Mouse (Mus musculus): ENCODE measurements around the gene Trmt10c.

GRCm38 (mm10) chr16:56055911-56056310 is 18.3 kb upstream of the Trmt10c start:
- TF ChIP-seq CTCF (IDR thresholded peaks at IDR 0.05; ENCODE audit: borderline replicate concordance, extremely low read depth, insufficient read depth, insufficient read length) (no peak), POLR2A (IDR thresholded peaks at IDR 0.05; ENCODE audit: borderline replicate concordance, extremely low read depth, insufficient read depth, insufficient read length, poor library complexity, severe bottlenecking) (no peak)
